Mouse (Mus musculus) midbrain, embryonic 11.5 days (tissue): ENCODE measurements at regions not wholly inside any gene's neighbourhood (a gene's known extent, or its start where the extent isn't known, plus 50 kb on each side); places are given as distances from the start of the nearest gene placed in this dataset.

Experiments
- ATAC-seq: fragments of 200-750 bp; cut with Nextera tagmentation; 2 replicates; pipeline ENCODE4 v1.8.0; 2017; ENCODE audit warnings: moderate TSS enrichment, moderate library complexity; ENCODE audit not compliant: low FRiP score
- DNase-seq: peaks from one replicate; pipeline ENCODE4 v3.0.0; 2015; ENCODE audit warnings: low spot score; ENCODE audit errors: missing footprints
- H3K27ac ChIP-seq: fragments of 300-500 bp; sonication (generic); 2 replicates; pipeline ENCODE4 v1.5.1; 2014; ENCODE audit warnings: low read depth, low read length
- H3K27me3 ChIP-seq: fragments of 300-500 bp; sonication (generic); 2 replicates; pipeline ENCODE4 v1.6.1; 2014; ENCODE audit warnings: mild to moderate bottlenecking, low read length, moderate library complexity, mixed read lengths; ENCODE audit not compliant: control insufficient read depth, insufficient read depth
- H3K36me3 ChIP-seq: fragments of 300-500 bp; sonication (generic); 2 replicates; pipeline ENCODE4 v1.6.1; 2014; ENCODE audit warnings: mild to moderate bottlenecking, low read length, moderate library complexity, mixed read lengths; ENCODE audit not compliant: control insufficient read depth, insufficient read depth
- H3K4me1 ChIP-seq: fragments of 300-500 bp; sonication (generic); 2 replicates; pipeline ENCODE4 v1.6.1; 2014; ENCODE audit warnings: low read length; ENCODE audit not compliant: control insufficient read depth, insufficient read depth
- H3K4me2 ChIP-seq: fragments of 300-500 bp; sonication (generic); 2 replicates; pipeline ENCODE4 v1.6.1; 2014; ENCODE audit warnings: mild to moderate bottlenecking, moderate library complexity
- H3K4me3 ChIP-seq: fragments of 300-500 bp; sonication (generic); 2 replicates; pipeline ENCODE4 v1.5.1; 2014; ENCODE audit warnings: low read depth, low read length
- H3K9ac ChIP-seq: fragments of 300-500 bp; sonication (generic); 2 replicates; pipeline ENCODE4 v1.6.1; 2014; ENCODE audit warnings: low read length
- H3K9me3 ChIP-seq: fragments of 300-500 bp; sonication (generic); 2 replicates; pipeline ENCODE4 v1.6.1; 2016; ENCODE audit warnings: low read length; ENCODE audit not compliant: control insufficient read depth
- WGBS: fragments of 180-500 bp; shearing (Covaris S2); extraction: QIAGEN DNeasy Blood & Tissue Kit; methylation state at CpG from one replicate; pipeline ENCODE4 v1.1.7; 2014; 5-methylcytosine and 5-hydroxymethylcytosine counted together

DNA sequence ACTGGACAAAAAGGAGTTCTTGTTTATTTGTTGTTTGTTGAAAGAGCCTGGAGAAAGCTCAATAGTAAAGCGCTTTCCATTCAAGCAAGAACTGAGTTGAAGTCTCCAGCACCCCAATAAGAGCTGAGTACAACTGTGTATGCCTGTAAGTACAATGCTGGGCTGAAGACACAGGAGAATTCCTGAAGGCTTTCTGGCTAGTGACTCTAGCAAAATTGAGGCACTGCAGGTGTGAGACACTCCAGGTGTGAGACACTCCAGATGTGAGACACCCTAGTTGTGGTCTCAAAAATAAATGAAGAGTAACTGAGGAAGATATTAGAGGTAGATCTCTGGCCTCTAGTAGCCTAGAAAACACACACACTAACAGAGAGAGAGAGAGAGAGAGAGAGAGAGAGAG lies 682.5 kb downstream of the Kcnj2 start:
- H3K9me3 ChIP-seq: no peaks in the 10 kb centered on the region
- no peak overlapping the region for H3K4me2 ChIP-seq
- H3K27me3 ChIP-seq: no peaks in the 10 kb centered on the region
- H3K4me3 ChIP-seq: no peak overlapping the region
- H3K27ac ChIP-seq: no peak overlapping the region
- no peak overlapping the region for H3K9ac ChIP-seq
- H3K36me3 ChIP-seq: no peaks in the 10 kb centered on the region
- 97% methylated on average over 1 of the region's 1 CpGs for WGBS
- no peaks in the 10 kb centered on the region for H3K4me1 ChIP-seq
- ATAC-seq: no peak
- peak; percentile 72 for DNase-seq

DNA sequence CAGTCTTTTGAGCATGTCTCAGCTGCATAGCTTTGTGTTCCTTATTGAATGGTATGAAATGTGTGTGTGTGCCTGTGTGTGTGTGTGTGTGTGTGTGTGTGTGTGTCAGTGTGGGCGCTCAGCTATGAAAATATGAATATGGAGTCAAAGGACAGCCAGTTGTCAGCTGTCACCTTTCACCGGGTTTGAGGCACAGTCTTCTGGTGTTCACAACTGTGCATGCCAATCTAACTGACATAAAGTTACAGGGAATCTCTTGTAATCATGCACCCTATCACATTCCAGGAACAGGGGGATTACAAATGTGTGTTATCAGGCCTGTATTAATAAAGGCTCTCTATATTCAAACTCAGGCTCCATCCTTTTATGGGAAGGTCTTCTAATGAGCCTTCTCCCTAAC lies 688.8 kb downstream of the Kcnj2 start:
- H3K4me2 ChIP-seq: no peak overlapping the region
- DNase-seq (peak; percentile 81), ATAC-seq (no peak)
- 89% methylated on average over 2 of the region's 2 CpGs for WGBS
- H3K4me1 ChIP-seq: no peaks in the 10 kb centered on the region
- H3K27ac ChIP-seq: no peak overlapping the region
- no peak overlapping the region for H3K4me3 ChIP-seq
- no peaks in the 10 kb centered on the region for H3K9me3 ChIP-seq
- H3K27me3 ChIP-seq: no peaks in the 10 kb centered on the region
- H3K9ac ChIP-seq: no peak overlapping the region
- no peaks in the 10 kb centered on the region for H3K36me3 ChIP-seq

DNA sequence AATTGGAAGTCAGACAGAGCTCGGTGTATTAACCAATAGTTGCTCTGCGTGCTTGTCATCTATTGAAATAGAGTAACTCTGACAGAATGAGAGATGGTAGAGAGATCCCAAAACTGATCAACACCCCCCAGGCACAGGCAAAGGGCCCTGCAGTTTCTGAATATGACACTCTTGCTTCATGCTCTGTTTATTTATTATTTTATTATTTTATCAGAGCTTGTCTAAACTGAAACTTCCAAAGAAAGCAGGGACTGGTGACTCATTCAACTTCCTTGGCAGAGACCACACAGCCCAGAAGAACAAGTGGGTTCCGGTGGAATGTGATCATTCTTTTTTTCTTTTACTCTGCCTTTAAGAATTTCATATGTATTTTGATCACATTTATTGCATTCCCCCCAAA lies 697.1 kb downstream of the Kcnj2 start:
- DNase-seq (peak; percentile 65), ATAC-seq (no peak)
- no peak overlapping the region for H3K4me2 ChIP-seq
- no peaks in the 10 kb centered on the region for H3K36me3 ChIP-seq
- no peak overlapping the region for H3K9ac ChIP-seq
- no peaks in the 10 kb centered on the region; the same call in 1 of the 2 replicates for H3K4me1 ChIP-seq
- H3K4me3 ChIP-seq: no peak overlapping the region
- H3K27ac ChIP-seq: no peak overlapping the region
- no peaks in the 10 kb centered on the region for H3K27me3 ChIP-seq
- 89% methylated on average over 3 of the region's 3 CpGs for WGBS
- no peaks in the 10 kb centered on the region for H3K9me3 ChIP-seq

DNA sequence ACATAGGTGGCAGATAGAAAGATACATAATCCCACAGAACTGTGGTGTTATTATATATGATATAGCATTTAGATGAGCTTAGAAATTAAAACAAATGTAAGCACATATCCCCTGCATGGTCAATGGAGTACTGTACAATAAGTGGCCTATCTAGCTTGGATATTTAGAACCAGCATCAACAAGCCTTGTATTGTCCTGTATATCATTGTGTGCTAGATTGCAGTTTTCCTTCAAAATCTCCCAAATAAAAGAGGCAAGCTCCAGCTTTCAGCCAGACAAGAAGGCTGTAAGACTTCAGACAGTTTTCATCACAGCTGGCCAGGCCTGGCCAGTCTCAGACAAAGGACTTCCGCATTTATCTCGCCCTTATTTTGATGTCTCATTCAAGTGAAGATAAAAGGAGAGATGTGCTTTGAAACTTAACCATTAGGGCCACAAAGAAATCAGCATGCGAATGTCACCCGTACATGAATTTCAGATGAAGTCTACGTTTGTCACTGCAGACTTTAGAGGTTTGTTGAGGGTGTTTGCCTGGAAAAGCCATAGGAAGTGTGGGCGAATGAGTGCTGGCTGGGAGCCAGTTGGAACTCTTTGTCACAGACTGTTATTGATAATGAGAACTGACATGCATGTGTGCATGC lies 700.5 kb downstream of the Kcnj2 start:
- Histone ChIP-seq H3K9ac (no peak overlapping the region), H3K36me3 (no peaks in the 10 kb centered on the region), H3K4me2 (no peak overlapping the region), H3K9me3 (no peaks in the 10 kb centered on the region), H3K27me3 (no peaks in the 10 kb centered on the region), H3K4me1 (no peaks in the 10 kb centered on the region; the same call in 1 of the 2 replicates), H3K4me3 (no peak overlapping the region), H3K27ac (peak overlapping the region; percentile 38; the same call in 1 of the 2 replicates)
- WGBS: 20% methylated on average over 6 of the region's 6 CpGs
- DNase-seq (peak; percentile 85), ATAC-seq (peak; percentile 91)

DNA sequence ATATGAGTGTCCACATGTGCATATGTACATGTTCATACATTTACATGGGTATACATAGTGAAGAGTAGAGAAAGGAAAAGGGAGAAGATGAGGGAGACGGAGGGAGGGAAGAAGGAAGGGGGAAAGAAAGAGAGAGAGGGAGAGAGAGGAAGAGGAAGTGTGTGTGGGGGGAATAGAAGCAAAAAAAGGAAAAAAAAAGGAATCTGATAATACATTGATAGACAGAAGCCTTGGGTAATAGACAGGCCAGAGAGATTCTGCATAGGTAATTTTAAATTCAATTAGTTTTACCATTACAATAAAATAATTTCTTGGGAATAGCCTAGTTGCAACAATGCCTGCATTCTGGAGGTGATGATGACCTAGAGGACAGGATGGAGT lies 701.0 kb downstream of the Kcnj2 start:
- 63% methylated on average over 1 of the region's 1 CpGs for WGBS
- Histone ChIP-seq H3K36me3 (no peaks in the 10 kb centered on the region), H3K27me3 (no peaks in the 10 kb centered on the region), H3K9me3 (no peaks in the 10 kb centered on the region), H3K4me1 (no peaks in the 10 kb centered on the region; the same call in 1 of the 2 replicates), H3K27ac (peak overlapping the region; percentile 38; the same call in 1 of the 2 replicates), H3K4me3 (no peak overlapping the region), H3K9ac (no peak overlapping the region), H3K4me2 (no peak overlapping the region)
- DNase-seq (no peak), ATAC-seq (no peak)

DNA sequence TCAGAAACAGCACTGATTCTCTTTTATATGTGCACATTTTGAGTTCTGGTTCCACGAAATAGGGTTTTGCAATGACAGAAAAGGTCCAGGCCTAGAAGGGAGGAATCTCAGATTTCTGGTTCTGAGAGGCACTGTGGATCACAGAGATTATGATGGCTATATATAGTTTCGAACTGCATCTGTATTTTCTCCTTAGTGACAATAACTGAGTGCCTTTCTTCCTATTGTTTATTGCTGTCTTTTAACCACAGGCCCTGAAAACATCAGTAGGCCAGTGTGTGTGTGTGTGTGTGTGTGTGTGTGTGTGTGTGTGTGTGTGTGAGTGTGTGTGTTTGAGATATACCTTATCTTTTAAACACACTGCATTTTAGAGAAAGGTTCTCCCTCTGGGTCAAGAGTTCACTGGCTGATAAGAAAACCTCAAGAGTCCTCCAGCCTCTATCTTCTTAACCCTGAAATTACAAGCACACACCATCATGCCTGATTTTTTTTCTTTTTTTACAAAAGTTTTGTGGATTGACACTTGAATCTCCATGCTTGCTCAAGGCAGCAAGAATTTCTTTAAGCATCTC lies 708.2 kb downstream of the Kcnj2 start:
- Histone ChIP-seq H3K4me2 (no peak overlapping the region), H3K9me3 (no peaks in the 10 kb centered on the region), H3K36me3 (no peaks in the 10 kb centered on the region), H3K4me1 (no peaks in the 10 kb centered on the region), H3K4me3 (no peak overlapping the region), H3K9ac (no peak overlapping the region), H3K27ac (no peak overlapping the region), H3K27me3 (no peaks in the 10 kb centered on the region)
- ATAC-seq (no peak), DNase-seq (no peak)
- WGBS: 86% methylated on average over 2 of the region's 2 CpGs

DNA sequence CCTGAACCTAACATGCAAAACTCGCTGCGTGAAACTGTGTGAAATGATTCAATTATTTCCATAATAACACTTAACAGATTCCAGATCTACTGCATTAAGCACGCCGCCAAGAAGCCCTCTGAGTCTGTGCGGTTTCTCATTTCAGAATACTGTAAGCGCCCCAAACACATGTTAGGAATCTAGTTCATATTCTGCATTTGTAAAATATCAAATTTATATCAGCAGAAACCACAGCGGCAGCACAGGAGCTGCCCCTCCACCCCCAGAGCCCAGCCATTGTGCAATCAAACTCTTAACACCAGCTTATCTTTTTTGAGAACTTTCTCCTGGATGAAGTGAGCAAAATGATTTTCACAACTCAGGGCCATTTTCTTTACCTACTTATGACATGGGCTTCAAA lies 715.4 kb downstream of the Kcnj2 start:
- ATAC-seq (no peak), DNase-seq (no peak)
- Histone ChIP-seq H3K36me3 (no peaks in the 10 kb centered on the region), H3K4me3 (no peak overlapping the region), H3K9me3 (no peaks in the 10 kb centered on the region), H3K27me3 (no peaks in the 10 kb centered on the region), H3K4me1 (no peaks in the 10 kb centered on the region), H3K4me2 (no peak overlapping the region), H3K9ac (no peak overlapping the region), H3K27ac (no peak overlapping the region)
- WGBS: 74% methylated on average over 7 of the region's 7 CpGs

DNA sequence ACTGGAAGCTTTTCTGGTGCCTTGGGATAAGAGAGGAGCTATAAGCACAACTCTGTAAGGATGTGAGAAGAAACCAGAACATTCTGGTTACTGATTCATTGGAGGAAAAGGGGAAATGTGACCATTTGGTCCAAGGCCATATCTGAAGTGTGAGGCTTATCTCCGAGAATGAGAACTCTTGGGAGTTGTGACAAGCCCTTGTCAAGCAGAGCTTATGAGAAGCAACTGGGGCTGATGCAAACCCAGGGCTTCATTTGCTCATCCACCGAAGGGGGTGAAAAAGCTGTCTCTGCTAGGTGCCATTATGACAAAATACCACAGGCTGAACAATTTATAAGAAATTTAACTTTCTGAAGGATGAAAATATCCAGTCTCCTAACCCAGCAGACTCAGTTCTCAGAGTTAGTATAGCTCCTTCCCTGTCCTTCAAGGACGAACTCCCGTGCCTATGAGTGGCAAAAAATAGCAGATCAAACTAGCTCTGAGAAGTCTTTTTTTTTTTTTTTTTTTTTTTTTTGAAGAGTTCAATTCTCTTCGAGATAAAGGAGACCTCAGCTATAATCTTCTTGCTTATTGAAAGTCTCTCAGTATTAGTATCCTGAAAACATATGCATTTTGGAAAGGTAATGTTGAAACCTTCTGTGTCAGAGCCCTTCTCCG lies 725.4 kb downstream of the Kcnj2 start:
- no peak overlapping the region for H3K9ac ChIP-seq
- WGBS: 89% methylated on average over 6 of the region's 6 CpGs
- no peaks in the 10 kb centered on the region for H3K36me3 ChIP-seq
- H3K4me1 ChIP-seq: no peaks in the 10 kb centered on the region
- H3K4me3 ChIP-seq: no peak overlapping the region
- no peak overlapping the region for H3K27ac ChIP-seq
- DNase-seq (no peak), ATAC-seq (no peak)
- H3K27me3 ChIP-seq: no peaks in the 10 kb centered on the region
- no peaks in the 10 kb centered on the region for H3K9me3 ChIP-seq
- no peak overlapping the region for H3K4me2 ChIP-seq

DNA sequence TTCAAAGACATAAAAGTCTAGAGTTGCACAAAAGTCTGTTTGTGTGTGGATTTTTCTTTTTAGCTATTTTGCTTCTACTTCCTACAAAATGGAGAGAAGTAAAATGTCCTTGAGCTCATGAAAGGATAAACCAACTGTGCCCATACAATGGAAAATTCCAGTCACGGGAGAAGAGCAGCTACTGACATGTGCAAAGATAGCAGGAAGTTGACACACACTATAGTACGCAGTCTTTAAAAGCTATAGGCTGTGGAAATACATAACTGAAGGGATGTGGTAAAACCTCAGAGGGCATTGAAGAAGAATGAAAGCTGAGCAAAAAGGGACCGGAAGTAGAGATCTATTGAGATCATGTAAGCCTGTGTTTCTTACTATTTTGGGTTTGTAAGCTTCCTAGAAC lies 735.1 kb downstream of the Kcnj2 start:
- Histone ChIP-seq H3K36me3 (no peaks in the 10 kb centered on the region), H3K27ac (no peak overlapping the region), H3K4me2 (no peak overlapping the region), H3K4me1 (no peaks in the 10 kb centered on the region), H3K4me3 (no peak overlapping the region), H3K27me3 (no peaks in the 10 kb centered on the region), H3K9me3 (no peaks in the 10 kb centered on the region), H3K9ac (no peak overlapping the region)
- ATAC-seq (no peak), DNase-seq (no peak)
- 86% methylated on average over 3 of the region's 3 CpGs for WGBS
